Mouse (Mus musculus) liver, adult (tissue): ENCODE data around the gene Vmn2r117.
"Not testable (repeated sequence)": the region's sequence is repeated elsewhere in the genome, so short reads cannot be mapped to it uniquely, and the experiment has no call there.

Experiments used
- GATA4 ChIP-seq: IDR thresholded peaks from 2 replicates; pipeline ENCODE4 v1.6.1; 2014; ENCODE audit warnings: mild to moderate bottlenecking, low read length; ENCODE audit not compliant: insufficient replicate concordance

Gene Vmn2r117

DNA sequence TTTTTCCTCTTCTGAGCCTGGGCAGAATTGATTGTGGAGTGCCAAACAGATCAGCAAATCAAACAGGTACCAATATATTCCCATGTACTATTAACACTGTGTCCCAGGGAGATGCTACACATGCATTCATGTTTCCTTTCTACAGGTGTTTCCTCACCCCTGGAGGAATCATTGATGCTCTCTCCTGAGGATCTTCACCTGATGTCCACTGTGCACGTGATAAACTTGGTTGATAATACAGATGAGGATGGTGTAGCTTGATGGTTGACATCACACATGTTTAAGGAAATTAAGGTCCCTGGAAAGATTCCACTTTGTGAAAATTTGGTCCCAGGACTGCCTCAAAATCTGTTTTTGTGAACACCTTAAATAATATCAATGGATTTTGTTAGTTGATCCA is at the start of gene Vmn2r117:
TSS of gene Vmn2r117 (minus strand) at position 101 of the 400 bp plus-strand sequence.
- not testable (repeated sequence) for TF ChIP-seq GATA4

DNA sequence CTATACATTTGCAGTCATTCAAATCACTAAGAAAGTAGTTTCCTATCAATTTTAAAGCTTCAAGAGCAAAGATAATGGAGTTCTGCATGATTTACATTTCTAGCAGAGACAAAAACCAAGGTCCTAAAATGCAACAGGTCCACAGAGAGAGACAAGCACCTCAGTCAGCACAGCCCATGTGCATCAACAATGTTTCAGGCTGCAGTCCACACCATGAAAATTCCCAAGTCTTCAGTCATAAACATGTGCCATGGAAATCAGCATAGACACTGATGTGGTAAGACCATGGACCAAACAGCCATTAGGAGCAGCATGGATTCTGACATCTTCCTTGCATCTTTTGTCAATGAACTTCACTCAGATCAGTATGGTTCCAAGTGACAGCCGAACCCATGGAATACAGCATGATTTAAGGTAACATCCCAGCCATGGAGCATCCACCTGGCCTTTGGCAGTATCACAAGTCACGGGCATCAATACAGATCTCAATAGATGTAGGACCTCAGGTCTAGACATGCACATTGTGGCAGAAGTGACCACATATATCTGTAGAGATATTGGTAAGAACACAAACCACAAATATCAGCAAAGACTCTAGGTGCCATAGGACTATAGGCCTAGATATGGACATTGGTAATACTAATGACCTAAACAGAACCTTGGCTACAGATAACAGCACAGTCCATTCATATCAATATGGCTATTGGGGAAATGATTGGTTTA is 39.4 kb upstream of the Vmn2r117 start:
- no peak for TF ChIP-seq GATA4

DNA sequence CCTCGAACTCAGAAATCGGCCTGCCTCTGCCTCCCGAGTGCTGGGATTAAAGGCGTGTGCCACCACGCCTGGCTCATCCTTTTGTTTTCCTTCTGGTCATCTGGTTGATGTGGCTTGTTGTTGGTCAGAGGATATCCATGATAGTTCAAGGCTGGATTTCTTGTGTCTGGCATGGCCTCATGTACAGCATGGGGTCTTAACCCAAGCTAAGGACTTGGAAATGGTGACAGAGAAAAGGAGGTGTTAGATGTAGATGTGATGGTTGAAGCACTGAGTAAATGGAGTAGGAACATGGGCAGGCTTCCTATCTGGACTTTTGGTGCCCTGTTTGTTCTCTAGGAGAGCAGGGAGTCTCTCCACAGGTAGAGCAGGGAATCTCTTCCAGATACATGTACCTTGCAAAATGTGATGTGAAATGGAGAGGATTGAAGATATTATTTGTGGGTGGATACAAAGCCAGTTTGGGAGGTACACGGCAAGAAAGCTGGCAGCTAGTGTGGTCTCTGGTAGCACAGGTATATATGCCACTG is 46.3 kb downstream of the Vmn2r117 start:
- TF ChIP-seq GATA4 = no peak
